Mouse (Mus musculus) macrophage (primary cell): ENCODE measurements around the gene Fam189a1. TPM values are rescaled to one million over a fixed set of nuclear protein-coding genes. Genes with fewer than 3 reads are reported as not detected.

Source experiments
- H3K27ac ChIP-seq: fragments of 350-480 bp; formaldehyde crosslinking; 2 replicates; pipeline ENCODE4 v1.9.0; 2021
- H3K36me3 ChIP-seq: fragments of 350-480 bp; formaldehyde crosslinking; 2 replicates; pipeline ENCODE4 v1.9.0; 2021; ENCODE audit errors: inconsistent target
- H3K4me3 ChIP-seq: fragments of 350-480 bp; formaldehyde crosslinking; 2 replicates; pipeline ENCODE4 v1.9.0; 2021; ENCODE audit errors: inconsistent target
- H3K79me2 ChIP-seq: fragments of 350-480 bp; formaldehyde crosslinking; 2 replicates; pipeline ENCODE4 v1.9.0; 2021; ENCODE audit errors: inconsistent target
- WGBS: methylation state at CpG from one replicate; pipeline ENCODE4 v1.1.7; 2026; ENCODE audit warnings: inconsistent platforms; ENCODE audit not compliant: missing documents; 5-methylcytosine and 5-hydroxymethylcytosine counted together
- polyA plus RNA-seq: library from polyadenylated mRNA; stranded (reverse); fragments of 250-400 nt; gene quantifications from 3 replicates; pipeline ENCODE4 v1.2.4, GENCODE M21; 2018; ENCODE audit warnings: inconsistent platforms

Fam189a1 gene
- polyA plus RNA-seq, 1 experiment from 2014 or later = not detected

- Histone ChIP-seq H3K4me3 (no peak overlapping the region), H3K79me2 (no peaks in the 10 kb centered on the region), H3K36me3 (no peaks in the 10 kb centered on the region), H3K27ac (no peak overlapping the region)
- WGBS = 94% methylated on average over 7 of the region's 7 CpGs
Measured at GRCm38 (mm10) chr7:65041106-65041505, 115.3 kb downstream of the Fam189a1 start.

- Histone ChIP-seq H3K79me2 (no peaks in the 10 kb centered on the region), H3K36me3 (no peaks in the 10 kb centered on the region), H3K27ac (no peak overlapping the region), H3K4me3 (no peak overlapping the region)
- 92% methylated on average over 7 of the region's 7 CpGs for WGBS
Measured at GRCm38 (mm10) chr7:65031741-65032140, 124.6 kb downstream of the Fam189a1 start.

DNA sequence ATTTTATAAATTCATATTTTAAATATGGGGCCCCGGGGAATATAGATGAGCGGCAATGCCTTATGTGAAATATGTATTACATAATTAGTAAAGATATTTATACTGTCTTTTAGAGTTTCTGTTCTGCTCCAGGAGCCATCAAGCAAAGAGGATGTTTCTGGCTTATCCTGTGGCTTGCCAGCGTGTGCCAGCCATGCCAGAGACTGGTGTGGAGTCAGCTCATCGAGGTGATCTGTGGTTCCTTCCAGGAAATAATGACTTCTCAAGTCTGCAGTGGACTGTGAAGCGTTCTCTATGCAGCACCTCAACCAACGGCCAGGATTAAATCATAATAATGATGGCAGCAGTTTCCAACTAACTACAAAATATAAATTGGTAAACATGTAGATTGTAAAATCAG lies 125.2 kb downstream of the Fam189a1 start:
- Histone ChIP-seq H3K27ac (no peak overlapping the region), H3K36me3 (no peaks in the 10 kb centered on the region)
- WGBS = 15% methylated on average over 6 of the region's 6 CpGs

GRCm38 (mm10) chr7:65029985-65030384 lies 126.4 kb downstream of the Fam189a1 start:
- no peak overlapping the region for H3K4me3 ChIP-seq
- H3K36me3 ChIP-seq = no peaks in the 10 kb centered on the region
- no peak overlapping the region for H3K27ac ChIP-seq
- H3K79me2 ChIP-seq = no peaks in the 10 kb centered on the region
- 93% methylated on average over 16 of the region's 16 CpGs for WGBS

More for the DNA sequence above, 125.2 kb downstream of the Fam189a1 start:
- H3K4me3 ChIP-seq = no peak overlapping the region
- H3K79me2 ChIP-seq = no peaks in the 10 kb centered on the region

- Histone ChIP-seq H3K79me2 (no peaks in the 10 kb centered on the region), H3K36me3 (no peaks in the 10 kb centered on the region), H3K27ac (no peak overlapping the region), H3K4me3 (no peak overlapping the region)
- 94% methylated on average over 2 of the region's 2 CpGs for WGBS
Measured at GRCm38 (mm10) chr7:65021298-65021697, 135.1 kb downstream of the Fam189a1 start.

DNA sequence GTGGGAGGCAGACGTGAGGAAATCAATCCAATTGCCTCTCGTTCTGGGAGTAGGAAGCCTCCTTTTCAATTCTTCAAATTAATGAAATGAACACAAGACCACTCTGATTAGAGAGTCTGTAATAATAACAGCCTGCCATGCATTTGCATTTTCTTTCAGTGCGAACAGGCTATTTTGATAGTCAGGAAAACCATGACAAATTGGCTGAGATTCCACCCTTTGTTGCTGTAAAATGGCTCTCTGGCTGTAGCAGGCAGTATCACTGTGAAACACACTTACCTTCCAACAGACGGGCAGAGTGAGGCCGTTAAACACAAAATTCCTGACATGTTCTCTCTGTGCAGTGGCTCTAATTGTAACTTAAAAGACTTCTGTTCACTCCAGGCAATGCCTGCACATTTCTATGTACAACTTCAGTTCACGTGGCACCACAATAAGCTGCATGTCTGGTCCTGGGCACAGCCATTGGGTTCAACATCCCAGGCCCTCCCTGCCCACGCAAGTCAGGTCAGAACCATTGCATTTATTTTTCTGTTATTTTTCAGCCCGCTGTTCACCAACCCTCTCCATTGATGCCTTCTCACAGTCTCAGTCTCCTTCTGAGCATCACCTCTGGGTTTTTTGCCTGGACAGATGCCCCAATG lies 138.2 kb downstream of the Fam189a1 start:
- no peak overlapping the region for H3K4me3 ChIP-seq
- H3K79me2 ChIP-seq = no peaks in the 10 kb centered on the region
- H3K27ac ChIP-seq = no peak overlapping the region
- 92% methylated on average over 8 of the region's 8 CpGs for WGBS
- H3K36me3 ChIP-seq = no peaks in the 10 kb centered on the region

DNA sequence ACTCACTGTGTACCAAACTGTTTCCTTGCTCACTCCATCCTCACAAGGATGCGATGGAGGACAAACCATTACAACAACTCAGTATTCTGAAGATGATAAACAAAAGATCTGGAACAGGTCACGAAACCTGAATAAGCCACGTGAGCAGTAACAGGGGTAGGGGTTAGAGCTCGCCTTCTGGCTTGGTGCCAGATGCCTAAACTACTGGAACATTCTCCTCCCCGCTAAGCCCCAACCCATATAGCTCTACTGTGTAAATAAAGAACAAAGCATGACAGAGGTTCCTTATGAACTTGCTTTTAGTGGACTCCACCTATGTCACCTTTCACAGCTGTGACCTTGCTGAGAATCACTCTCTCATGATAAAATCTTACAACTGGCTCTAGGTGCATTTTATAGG lies 139.0 kb downstream of the Fam189a1 start:
- Histone ChIP-seq H3K4me3 (no peak overlapping the region), H3K36me3 (no peaks in the 10 kb centered on the region), H3K79me2 (no peaks in the 10 kb centered on the region), H3K27ac (no peak overlapping the region)
- WGBS = 89% methylated on average over 5 of the region's 5 CpGs

GRCm38 (mm10) chr7:65011133-65011532 lies 145.2 kb downstream of the Fam189a1 start:
- WGBS = 14% methylated on average over 6 of the region's 6 CpGs
- no peak overlapping the region for H3K4me3 ChIP-seq
- no peak overlapping the region for H3K27ac ChIP-seq
- H3K79me2 ChIP-seq = no peaks in the 10 kb centered on the region
- no peaks in the 10 kb centered on the region for H3K36me3 ChIP-seq

DNA sequence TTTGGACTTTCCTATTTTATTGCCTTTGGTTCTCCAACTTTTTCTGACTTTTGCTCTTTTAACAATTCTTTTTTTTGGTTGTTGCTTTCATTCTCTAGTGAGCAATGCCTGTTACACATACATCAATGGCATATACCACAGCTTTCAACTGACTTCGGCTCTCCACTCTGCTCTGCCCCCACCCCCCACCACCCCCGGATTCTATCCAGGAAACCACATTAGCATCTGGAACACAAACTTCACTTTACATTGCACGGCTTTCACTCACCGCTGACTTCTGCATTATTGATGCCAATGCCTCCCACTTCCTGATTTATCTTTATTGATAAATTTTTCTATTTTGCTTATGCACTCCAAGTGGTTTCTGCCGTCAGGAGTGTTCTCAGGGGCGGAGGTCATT lies 146.1 kb downstream of the Fam189a1 start:
- Histone ChIP-seq H3K79me2 (no peaks in the 10 kb centered on the region), H3K4me3 (no peak overlapping the region), H3K27ac (no peak overlapping the region), H3K36me3 (no peaks in the 10 kb centered on the region)
- 0% methylated on average over 6 of the region's 6 CpGs for WGBS

- WGBS = 90% methylated on average over 2 of the region's 2 CpGs
- Histone ChIP-seq H3K36me3 (no peaks in the 10 kb centered on the region), H3K79me2 (no peaks in the 10 kb centered on the region), H3K4me3 (no peak overlapping the region), H3K27ac (no peak overlapping the region)
Measured at GRCm38 (mm10) chr7:65005731-65006130, 150.6 kb downstream of the Fam189a1 start.

- 83% methylated on average over 4 of the region's 4 CpGs for WGBS
- no peaks in the 10 kb centered on the region for H3K36me3 ChIP-seq
- no peak overlapping the region for H3K4me3 ChIP-seq
- H3K79me2 ChIP-seq = no peaks in the 10 kb centered on the region
- no peak overlapping the region for H3K27ac ChIP-seq
Measured at GRCm38 (mm10) chr7:64999718-65000214, 156.6 kb downstream of the Fam189a1 start.

DNA sequence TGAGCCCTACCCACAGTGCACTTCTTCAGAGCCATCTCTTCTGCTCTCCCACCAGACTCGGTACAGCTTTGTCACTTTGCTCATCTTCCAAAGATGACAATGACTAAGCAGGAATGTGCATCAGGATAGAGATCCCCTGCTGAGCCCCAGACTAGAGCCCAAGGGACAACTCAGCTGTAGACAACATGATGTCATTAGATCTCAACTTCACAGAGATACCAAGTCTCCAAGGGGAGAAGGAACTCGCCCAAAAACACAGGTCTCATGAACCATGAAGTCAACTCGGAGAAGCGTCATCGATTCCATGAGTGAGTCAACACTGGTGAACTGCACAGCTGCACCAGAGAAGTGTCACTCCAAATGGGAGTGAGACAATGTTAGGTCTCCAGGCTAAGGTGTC lies 158.6 kb downstream of the Fam189a1 start:
- no peak overlapping the region for H3K4me3 ChIP-seq
- H3K79me2 ChIP-seq = no peaks in the 10 kb centered on the region
- H3K27ac ChIP-seq = no peak overlapping the region
- no peaks in the 10 kb centered on the region for H3K36me3 ChIP-seq
- 89% methylated on average over 5 of the region's 5 CpGs for WGBS

GRCm38 (mm10) chr7:64995946-64996444 lies 160.4 kb downstream of the Fam189a1 start:
- Histone ChIP-seq H3K36me3 (no peaks in the 10 kb centered on the region), H3K4me3 (no peak overlapping the region), H3K79me2 (no peaks in the 10 kb centered on the region), H3K27ac (no peak overlapping the region)
- 87% methylated on average over 8 of the region's 8 CpGs for WGBS

DNA sequence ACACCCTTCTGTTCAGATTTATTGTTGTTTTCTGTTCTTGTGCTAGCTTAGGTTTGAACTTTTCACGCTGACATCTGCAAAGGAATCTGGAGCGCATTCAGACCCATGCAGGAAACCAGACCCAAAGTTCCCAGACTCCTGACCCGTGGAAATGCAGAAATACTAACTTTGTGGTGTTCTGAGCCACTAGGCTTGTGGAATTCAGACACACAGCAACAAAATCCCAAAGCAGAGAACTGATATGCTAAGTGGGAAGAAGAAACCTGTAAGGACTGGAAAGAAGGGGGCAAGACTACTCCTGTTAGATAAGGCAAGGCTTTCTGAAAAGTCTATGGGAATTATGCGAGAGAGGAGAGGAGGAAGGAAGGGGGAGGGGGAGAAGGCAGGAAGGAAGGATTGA lies 167.0 kb downstream of the Fam189a1 start:
- H3K4me3 ChIP-seq = no peak overlapping the region
- H3K27ac ChIP-seq = no peak overlapping the region
- H3K36me3 ChIP-seq = no peaks in the 10 kb centered on the region
- 59% methylated on average over 4 of the region's 4 CpGs for WGBS
- no peaks in the 10 kb centered on the region for H3K79me2 ChIP-seq

DNA sequence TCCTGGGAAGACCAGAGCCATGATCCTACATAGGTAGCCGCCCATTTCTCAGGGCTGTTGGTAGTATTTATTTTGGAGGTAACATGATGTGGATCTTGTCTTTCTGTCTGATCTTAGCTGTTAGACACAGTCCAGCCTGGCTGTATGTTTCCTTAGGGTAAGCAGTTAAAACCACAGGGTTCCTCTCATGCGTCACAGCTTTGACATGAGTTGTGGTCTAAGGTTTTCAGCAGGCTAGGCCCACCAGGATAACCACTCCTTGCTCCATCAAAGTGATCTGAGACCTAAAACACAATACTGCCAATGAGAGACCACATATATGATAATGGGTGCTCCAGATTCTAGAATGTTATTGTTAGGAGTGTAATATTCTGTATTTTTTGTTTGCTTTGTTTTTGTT lies 168.4 kb downstream of the Fam189a1 start:
- Histone ChIP-seq H3K36me3 (no peaks in the 10 kb centered on the region), H3K79me2 (no peaks in the 10 kb centered on the region), H3K4me3 (no peak overlapping the region), H3K27ac (no peak overlapping the region)
- WGBS = 48% methylated on average over 2 of the region's 2 CpGs
